Mouse (Mus musculus): Measurements from ENCODE around the gene Gpr22. TPM values are rescaled to one million over a fixed set of nuclear protein-coding genes. Genes with fewer than 3 reads are reported as not detected.

The Gpr22 gene
- polyA plus RNA-seq (2014; fragmentation: Illumina TruSeq; extraction: RNeasy Lipid Tissue Mini Kit (QIAGEN cat#74804); ENCODE audit: low read depth, low replicate concordance) = 38.0 TPM

DNA sequence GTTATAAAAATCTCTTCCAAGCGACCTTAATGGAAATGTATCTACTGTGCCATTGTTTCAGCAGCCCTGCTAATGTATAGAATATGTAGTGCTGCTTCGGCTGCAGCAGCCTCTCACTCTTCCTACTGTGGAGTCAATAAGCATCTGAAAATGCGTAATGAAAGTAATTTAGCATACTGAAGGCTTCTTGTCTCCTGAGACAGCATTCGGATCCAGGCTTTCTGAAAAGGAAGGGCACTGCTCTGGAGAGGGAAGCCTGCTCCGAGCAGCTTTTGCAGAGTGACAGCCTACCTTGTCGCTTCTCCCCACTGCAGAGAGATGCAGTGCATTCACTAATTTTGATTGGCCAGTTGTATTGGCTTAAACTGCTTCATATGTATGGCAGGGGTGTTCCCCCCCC, at the start of gene Gpr22:
Gene Gpr22 (minus strand): TSS at position 348 of the 400 bp plus-strand sequence.

Other genes with a start within 250 kb of the Gpr22 start
- gene Cbll1, start 214.3 kb downstream of the Gpr22 start, polyA plus RNA-seq (2014; fragmentation: Illumina TruSeq; extraction: RNeasy Lipid Tissue Mini Kit (QIAGEN cat#74804); ENCODE audit: low read depth, low replicate concordance) = 37.6 TPM
- 4.3 TPM for gene Slc26a4, start 154.0 kb downstream of the Gpr22 start, polyA plus RNA-seq (2014; fragmentation: Illumina TruSeq; extraction: RNeasy Lipid Tissue Mini Kit (QIAGEN cat#74804); ENCODE audit: low read depth, low replicate concordance)
- 147 TPM for gene Bcap29, start 79.3 kb downstream of the Gpr22 start, polyA plus RNA-seq (2014; fragmentation: Illumina TruSeq; extraction: RNeasy Lipid Tissue Mini Kit (QIAGEN cat#74804); ENCODE audit: low read depth, low replicate concordance)
- 13.2 TPM for gene Dus4l, start 59.1 kb downstream of the Gpr22 start, polyA plus RNA-seq (2014; fragmentation: Illumina TruSeq; extraction: RNeasy Lipid Tissue Mini Kit (QIAGEN cat#74804); ENCODE audit: low read depth, low replicate concordance)
- gene Cog5, start 59.1 kb downstream of the Gpr22 start, polyA plus RNA-seq (2014; fragmentation: Illumina TruSeq; extraction: RNeasy Lipid Tissue Mini Kit (QIAGEN cat#74804); ENCODE audit: low read depth, low replicate concordance) = 91.7 TPM
- gene Hbp1, start 236.6 kb upstream of the Gpr22 start, polyA plus RNA-seq (2014; fragmentation: Illumina TruSeq; extraction: RNeasy Lipid Tissue Mini Kit (QIAGEN cat#74804); ENCODE audit: low read depth, low replicate concordance) = 218 TPM

All from adrenal gland, adult 10 weeks (tissue).